Mouse (Mus musculus): ENCODE measurements at regions not wholly inside any gene's neighbourhood (a gene's known extent, or its start where the extent isn't known, plus 50 kb on each side); places are given as distances from the start of the nearest gene placed in this dataset.

DNA sequence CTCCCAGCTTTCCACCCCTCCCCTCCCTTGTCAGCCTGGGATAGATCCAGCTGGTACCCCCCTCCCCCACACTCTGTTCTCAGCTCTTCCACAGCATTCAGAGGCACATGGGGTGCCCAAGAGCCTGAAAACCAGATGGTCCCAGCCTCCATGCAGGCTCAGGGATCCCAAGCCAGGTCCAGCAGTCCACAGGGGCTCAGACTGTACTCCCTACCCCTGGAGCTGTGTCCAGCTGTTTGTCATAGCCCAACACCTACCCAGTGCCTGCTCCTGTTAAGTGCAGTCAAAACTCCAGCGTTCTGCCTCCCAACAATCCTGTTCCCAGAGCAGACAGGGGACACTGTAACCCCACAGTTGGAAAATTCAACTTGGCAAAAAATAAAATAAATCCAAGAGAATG lies 998.1 kb downstream of the Tlr4 start:
- no peak for ATAC-seq (replicated peaks; ENCODE audit: low read depth, poor library complexity, severe bottlenecking)

DNA sequence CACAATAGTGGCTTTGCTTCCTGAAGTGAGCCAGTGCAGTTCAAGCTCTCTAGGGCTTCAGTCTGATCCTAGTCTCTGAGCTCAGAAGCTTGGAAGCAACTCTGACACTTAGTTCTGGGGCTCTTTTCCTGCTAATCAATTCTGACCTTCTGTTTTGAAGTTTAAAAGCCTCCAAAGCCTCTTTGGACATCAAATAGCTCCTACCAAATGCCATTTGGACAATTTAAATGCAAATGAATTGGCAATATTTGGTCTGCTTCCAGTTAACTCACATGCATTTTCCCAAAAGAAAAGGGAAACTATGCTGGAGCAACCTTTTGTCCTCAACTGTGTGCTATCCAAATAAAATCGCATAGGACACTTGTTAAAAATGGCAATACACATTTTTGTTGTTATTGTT lies 968.7 kb downstream of the Tlr4 start:
- no peak for ATAC-seq (replicated peaks; ENCODE audit: low read depth, poor library complexity, severe bottlenecking)

Data from common myeloid progenitor, adult 5-6 weeks (primary cell).